Mouse (Mus musculus) 3T3-L1 (cell line): ENCODE data around the gene Gm28305.

Experiments
- DNase-seq: peaks from one replicate; pipeline ENCODE4 v3.0.0-alpha.2; 2015; ENCODE audit warnings: low read depth, low spot score

Gene Gm28305

DNA sequence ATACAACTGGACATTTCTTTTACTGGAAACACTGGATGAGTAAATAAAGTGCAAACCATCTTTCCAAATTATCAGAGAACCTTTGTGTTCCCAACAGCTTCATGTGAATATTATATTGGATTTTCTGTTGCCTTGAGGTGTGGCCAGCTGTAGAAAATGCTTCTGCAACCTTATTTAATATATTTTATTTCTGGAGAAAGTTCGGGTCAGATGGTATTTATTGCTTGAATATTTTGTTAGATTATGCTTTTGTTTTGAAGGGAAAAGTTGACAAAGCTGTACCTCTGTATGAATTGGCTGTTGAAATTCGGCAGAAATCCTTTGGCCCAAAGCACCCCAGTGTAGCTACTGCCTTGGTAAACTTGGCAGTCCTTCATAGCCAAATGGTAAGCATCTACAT is at the start of gene Gm28305:
Gene Gm28305, plus strand, starts transcription at position 301 of the 400 bp plus-strand sequence.
- no peak for DNase-seq

DNA sequence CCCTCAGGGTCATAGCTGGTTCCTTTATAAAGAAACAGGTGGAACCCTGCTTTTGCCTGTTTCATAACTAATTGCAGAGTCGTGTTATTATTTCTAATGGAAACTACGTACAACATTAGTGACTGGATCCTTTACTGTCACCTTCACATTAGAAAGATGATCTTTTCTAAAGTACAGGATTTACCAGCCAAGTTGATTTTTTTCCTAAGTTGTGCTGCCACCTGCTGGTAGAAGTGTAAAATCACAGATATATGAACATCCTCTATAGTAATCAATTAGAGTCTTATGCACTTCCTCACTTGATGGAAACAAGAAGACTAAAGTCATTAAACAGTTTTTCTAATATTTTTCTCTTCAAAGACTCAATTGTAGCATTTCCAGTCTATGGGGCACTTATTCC is 44.0 kb upstream of the Gm28305 start:
- peak; percentile 67 for DNase-seq

DNA sequence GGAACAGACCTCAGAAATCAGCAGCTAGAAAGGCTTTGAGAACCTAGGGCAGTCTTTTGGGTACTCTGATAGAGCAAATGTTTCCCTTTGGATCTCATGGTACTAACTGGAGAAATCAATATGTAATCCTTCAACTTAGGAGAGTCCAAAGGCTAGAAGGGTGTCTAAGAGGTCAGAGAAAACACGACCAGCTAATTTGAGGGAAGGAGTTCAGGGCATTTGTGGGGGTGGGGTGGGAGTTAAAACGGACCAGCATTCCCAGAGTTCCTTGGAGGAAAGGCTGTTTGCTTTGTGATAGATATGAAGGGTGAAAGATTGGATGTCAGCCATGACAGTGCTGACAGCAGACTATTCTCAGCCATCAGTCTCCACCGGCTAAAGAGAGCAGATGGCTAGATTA is 39.9 kb upstream of the Gm28305 start:
- DNase-seq = no peak

DNA sequence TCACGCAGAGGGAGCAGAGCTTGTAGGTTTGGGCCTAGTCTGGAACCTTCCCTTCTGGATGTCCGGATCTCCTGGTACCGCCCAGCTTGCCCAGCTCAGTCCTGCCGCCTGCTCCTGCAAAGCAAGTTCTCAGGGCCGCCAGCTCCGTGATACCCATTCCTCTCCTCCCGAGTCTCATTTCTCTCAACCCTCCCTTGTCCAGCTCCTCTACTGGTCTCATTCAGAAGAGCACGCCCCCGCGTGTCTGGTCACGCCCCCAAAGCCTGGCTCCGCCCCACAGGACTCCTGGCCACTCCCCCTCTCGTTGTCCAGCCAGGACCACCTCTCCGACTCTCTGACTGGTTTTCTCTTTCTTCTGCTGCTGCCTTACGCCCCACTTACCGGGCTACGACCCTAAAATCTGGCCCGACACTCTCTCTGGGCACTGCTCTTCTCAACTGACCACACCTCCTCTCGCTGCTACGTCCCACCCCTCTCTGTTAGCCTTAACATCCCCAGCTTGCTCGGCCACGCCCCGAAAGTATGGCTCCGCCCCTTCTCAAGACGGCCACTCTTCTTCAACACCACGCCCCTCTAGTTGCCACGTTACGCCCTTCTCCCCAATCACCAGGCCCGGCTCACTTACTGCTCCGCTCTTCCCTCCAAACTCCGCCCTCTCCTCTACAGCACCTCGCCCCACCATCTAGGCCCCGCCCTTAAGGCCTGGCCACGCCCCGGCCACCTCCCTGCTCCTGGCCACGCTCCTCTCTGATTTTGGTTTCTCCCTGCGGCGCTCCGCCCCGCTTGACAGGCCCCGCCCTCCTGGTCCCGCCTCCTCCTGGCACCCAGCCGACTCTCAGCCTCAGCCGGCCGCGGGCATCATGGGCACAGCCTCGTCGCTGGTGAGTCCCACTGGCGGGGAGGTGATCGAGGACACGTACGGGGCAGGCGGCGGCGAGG is 38.3 kb upstream of the Gm28305 start, which contains the start of gene Nphp3:
Gene Nphp3, plus strand, starts transcription at position 624 of the 939 bp plus-strand sequence.
- peak; percentile 100 for DNase-seq

DNA sequence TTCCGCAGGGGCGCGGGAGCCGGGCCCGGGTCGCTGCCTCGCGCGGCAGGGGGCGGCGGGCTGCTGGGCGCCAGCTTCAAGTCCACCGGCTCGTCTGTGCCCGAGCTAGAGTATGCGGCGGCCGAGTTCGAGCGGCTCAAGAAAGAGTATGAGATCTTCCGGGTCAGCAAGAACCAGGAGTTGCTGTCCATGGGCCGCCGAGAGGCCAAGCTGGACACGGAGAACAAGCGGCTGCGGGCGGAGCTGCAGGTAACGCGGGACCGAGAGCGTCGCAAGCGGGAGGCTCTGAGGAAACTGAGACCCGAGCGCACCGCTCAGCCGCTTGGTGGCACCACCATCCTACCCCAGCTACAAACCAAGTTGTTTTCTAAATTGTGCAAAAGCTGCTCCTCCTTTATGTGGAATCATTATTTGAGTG is 37.5 kb upstream of the Gm28305 start:
- peak; percentile 85 for DNase-seq

DNA sequence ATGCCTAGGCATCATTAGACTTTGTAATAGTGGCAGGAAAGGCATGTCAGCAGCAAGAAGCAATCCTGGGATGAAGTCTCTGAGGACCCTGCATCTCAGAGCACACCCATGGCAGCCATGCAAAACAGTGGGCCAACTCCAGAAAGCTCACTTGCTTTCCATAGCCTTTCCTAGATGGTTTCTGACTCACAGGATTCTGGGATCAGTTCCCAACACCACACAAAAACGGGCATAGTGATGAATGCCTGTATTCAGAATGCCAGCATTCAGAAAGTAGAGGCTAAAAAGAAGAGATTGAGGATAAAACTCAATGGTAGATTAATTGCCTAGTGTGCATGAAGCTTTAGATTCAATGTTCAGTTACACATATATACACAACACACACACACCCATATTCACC is 25.9 kb upstream of the Gm28305 start:
- DNase-seq = peak; percentile 29

DNA sequence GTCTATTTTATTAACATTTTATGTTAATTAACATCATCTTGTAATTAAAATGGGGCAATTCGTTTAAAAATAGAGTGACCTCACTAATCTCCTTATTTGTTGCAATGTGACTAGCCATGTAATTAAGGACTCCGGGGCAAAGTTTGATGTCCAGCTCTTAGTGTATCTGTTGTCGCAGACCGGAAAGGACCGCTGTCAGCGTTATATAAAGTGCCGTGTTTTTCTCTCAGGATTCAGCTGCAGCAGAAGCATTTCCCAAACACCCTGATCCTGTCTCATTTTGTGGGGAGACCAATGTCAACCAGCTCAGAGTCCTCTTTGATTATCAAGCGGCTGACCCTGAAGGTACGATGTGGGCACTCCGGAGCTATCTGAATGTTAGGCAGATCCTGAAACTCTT is 19.4 kb upstream of the Gm28305 start:
- no peak for DNase-seq

DNA sequence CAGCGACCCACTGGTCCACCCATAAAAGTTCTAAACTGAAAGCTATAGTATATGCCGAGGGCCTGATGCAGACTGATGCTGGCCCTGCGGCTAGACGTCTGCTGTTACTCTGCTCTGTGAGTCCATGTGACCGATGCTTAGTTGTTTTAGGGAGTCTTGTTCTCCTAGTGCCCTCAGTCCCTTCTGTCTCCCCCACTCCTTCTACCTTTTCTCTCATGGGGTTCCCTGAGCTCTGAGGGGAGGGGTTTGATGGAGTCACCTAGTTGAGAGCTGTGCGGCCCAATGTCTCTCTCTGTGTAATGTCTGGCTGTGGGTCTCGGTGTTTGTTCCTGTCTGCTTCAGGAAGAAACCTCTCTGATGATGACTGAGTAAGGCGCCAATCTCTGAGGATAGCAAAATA is 13.3 kb upstream of the Gm28305 start:
- DNase-seq = no peak

DNA sequence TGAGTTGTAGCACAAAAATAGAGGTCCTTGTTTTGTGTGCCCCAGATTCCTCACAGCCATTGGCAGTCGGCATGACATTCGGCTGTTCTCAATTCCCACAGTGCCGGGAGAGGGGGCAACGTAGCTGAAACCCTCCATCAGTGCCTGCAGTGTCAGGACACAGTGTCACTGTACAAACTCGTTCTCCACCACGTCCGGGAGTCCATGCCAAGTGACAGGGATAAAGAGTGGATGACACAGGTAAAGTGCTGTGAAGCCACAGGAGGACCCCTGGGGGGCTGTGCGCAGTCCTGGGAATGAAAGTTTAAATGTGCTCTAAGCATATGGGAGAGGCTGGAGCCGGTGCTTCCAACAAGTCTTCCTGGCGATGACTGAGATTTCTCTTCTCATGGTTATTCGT is 10.6 kb upstream of the Gm28305 start:
- no peak for DNase-seq

DNA sequence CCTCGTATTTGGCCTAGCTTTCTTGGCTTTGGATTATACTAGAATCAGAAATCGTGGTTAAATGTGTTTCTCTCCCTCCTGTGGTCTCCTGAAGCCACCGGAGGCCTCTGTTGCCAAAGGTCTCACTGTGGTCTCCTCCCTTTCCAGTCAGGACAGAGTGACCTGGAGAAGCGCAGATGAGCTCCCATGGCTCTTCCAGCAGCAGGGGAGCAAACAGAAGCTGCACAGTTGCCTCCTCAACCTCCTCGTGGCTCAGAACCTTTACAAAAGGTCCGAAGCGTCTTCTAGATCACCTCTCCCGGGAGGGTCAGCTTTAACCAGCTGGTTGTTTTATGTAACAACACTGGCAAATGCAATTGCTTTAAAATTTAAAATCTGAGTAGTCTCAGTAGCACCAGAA is 6.2 kb upstream of the Gm28305 start:
- DNase-seq = no peak

DNA sequence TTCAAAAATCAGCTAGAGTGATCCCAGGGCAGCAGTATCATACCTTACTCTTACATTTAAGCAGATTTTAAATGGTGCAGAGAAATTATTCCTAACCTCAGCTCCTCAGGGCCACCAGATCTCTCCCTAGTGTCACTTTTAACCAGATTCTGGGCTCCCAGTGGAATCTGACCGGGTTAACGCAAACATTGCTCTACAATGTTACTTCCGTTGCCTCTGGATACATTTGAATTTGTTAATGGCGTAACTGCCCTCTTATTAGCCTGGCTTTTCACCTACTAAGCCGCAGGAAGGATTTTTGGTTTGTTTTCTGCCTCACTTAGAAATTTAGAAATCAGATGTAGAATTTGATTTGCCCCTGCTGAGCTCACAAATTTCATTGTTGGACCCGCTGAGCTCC is 5.7 kb upstream of the Gm28305 start:
- no peak for DNase-seq

DNA sequence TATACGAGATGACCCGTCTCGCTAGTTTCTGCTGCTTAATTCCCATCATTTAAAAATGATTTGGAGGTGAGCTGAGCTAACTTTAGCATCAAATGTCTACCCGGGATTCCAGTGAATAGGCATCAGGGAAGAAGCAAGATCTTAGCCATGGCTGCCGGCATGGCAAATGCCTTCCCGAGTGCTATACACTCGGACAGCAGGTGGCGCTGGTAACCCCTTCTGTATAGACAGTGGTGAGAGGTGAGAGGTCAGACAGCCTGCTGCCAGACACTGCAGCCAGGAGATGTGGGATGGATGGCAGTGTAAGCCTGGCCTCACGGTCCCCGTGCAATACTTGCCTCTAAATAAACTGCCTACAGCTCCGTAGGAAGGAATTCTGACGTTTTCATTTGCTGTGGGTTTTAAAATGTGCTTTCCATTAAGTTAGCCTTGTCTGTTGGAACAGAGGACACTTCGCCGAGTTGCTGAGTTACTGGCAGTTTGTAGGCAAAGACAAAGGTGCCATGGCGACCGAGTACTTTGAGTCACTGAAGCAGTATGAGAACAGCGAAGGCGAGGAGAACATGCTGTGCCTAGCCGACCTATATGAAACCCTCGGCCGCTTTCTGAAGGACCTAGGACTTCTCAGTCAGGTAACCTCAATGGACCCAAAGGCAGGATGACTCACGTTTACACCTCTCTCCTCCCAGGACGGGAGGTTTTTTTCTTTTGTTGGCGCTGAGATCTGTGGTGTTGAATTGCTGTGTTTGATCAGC is 5.0 kb upstream of the Gm28305 start:
- DNase-seq = peak; percentile 68

DNA sequence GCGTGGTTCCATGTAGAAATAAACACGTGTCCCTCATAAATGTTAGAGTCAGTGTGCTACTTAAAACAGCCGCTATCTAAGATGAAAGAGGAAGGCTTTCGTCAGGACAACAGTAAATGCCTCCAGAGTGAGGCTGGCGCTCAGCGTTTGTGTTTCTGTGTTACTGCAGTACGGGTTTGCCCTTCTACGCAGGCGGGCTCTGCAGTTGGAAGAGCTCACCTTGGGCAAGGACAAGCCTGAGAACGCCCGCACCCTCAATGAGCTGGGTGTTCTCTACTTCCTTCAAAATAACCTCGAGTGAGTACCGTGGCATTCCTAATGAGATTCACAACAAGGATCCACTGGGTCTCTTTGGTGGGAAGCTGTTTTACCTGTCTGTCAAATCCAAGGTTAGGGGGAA is 2.2 kb upstream of the Gm28305 start:
- no peak for DNase-seq

DNA sequence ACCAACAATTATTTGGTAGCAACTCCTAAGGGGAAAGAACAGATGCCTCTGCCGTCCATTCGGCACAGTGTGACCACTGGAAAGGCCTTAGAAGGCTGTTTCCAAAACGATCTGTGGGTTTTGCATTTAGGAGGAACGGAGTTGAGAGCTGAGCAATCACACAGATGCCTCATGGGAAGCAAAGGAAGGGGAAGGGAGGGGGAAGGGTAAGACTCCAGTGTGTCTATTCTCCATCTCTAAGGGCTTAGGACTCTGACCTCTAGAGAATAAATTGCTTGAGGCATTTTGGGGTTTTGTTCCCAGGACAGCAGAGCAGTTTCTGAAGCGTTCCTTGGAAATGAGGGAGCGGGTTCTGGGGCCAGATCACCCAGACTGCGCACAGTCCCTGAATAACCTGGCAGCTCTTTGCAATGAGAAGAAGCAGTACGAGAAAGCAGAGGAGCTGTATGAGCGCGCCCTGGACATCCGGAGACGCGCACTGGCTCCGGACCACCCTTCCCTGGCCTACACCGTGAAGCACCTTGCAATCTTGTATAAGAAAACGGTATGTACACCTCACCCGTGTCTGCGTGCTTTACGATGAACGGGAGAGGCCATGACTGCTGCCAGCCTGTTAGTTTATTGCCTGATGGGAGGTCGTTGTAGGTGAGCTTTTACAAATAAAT is 1.3 kb upstream of the Gm28305 start:
- no peak for DNase-seq

DNA sequence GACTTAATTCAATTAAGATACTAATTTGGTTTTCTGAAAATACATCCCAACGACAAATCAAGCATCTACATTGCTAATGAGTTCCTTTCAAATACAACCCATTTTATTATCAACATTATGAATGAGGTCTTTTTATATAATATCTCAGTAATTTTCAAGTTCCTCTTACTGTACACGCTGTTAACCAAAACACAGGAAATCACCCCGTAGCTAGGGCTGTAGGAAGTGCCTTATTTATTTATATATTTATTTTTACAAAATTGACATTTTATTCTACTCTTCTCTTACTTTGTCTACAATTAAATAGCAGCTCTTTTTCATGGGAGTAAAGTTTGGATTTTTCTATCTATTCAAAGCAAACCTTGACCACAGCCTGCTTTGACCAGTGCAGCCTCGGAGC is 720 bp upstream of the Gm28305 start:
- DNase-seq = no peak

DNA sequence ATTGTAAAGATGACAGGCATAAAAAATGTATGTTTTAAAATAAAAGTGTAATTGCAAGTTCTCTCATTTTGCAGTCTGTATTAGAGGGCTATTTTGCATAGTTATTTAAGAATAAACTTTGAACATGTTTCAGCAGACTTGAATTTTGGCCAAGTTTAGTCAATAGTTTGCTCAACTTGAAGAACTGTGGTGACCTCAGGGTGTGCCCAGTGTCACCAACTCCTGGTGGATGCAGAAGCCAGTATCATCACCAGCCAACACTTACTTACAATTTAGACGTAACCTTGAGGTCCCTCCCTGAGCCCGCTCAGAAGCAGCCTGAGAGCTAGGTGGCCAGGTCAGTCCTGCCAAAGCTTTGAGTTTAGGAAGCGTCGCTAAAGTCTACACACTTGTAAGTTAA is 3.2 kb downstream of the Gm28305 start:
- DNase-seq = no peak

DNA sequence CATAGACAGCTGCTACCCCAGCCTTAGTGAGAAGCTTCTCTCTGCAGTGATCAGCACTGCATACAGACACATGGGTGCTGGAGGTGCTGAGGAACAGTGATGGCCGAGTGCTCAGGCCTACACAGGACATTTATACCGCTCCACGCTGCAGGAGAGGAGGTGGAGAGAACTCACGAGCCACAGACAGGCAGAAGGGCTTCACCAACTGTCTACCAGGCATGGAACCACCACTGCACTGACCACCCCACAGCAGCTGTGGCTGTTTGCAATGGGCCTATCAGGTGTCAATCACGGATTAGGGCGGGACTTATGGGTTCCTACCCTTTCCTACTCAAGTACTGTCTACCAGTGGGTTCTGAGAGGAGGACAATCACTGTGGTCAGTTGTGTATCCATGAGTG is 10.6 kb downstream of the Gm28305 start:
- no peak for DNase-seq

DNA sequence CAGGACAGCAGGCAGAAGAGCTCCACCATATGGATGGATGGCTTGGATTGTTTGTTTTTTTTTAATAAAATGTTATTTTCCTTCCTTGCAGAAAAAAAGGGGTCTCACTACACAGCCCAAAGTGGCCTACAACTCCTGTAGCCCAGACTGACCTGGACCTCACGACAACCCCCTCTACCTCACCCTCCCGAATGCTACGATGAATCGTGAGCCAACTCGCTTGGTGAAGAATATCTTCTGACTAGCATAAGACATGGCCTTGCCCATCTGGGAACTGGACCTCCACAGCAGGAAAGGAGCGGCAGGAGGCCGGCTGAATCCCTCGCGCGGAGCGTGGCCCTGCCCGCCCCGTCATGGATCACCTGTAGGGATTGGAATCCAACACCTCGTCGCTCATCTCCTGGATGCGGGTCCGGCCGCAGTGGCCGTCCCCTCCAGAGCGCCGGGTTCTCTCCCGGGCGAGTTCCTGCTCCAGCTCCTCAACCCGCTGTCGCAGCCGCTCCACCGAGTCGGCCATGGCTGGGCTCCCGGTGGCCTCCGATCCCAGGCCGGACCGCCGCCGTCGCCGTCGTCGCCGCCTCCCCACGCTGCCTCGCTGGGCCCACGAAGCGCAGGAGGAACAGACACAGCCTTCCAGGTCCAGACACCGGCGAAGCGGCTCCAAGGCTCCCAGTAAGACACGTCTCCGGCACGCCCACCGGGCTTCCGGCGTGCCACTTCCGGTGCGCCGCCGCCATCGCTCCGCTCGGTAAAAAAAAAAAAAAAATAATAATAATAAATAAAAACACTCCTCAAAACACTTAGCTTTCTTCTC is 22.2 kb downstream of the Gm28305 start, which contains the start of gene Uba5:
Gene Uba5, minus strand, starts transcription at position 705 of the 814 bp plus-strand sequence.
- DNase-seq = peak; percentile 68

DNA sequence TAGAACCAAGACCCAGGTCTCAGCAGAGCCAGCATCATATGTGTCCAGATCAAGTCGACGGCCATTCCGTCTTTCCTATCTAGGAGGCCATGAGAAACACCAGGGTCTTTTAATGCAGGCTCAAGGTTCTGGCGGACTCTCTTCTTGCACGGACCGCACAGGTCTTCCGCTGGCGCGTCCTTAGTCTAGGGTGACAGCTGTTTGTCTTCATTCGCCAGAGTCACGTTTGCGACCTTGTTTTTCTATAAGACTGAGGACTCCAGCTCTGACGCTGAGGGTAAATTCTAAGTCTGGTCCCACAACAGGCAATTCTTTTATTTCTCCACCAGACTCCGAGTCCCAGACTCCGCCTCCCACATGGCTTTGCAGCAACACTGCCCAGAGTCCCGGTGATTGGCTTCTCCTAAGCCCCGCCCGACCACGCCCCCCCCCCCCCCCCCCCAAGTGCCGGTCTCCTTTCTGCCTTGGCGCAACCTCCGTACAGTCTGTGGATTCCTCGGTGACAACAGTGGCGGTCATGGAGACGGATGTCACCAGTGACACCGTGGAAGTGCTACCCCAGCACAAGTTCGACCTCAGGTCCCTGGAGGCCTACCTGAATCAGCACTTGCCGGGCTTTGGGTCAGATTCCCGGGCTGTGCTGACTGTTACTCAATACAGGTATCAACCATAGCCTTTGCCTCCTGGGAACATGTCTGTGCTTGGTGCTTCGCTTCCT is 22.9 kb downstream of the Gm28305 start, which contains the start of gene Acad11:
Gene Acad11, plus strand, starts transcription at position 134 of the 718 bp plus-strand sequence.
- peak; percentile 85 for DNase-seq

DNA sequence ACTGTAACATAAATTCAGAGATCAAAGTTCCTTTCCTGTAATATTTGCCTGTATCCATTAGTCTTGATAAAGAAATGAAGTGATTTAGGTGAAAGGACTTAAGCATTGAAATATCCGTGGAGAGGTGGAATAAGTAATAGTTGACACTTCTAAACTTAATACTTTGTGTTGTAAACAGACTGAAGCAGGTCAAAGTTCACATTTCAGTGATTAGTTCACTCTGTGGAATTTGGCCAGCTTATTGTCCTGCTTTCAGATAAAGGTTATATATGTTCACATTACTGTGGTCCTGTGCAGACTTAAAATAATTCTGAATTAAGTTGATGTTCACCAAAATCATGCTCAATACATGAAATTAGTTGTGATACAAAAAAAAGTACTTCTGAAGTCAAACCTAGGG is 24.1 kb downstream of the Gm28305 start:
- no peak for DNase-seq
